Mouse (Mus musculus) erythroblast, embryonic 14.5 days (primary cell): Measurements from ENCODE around the gene Zranb1.

Experiments used
- GATA1 ChIP-seq: IDR thresholded peaks from 2 replicates; pipeline ENCODE4 v1.6.1; 2012; ENCODE audit warnings: low read length, inconsistent platforms, mixed read lengths
- TAL1 ChIP-seq: IDR thresholded peaks from 3 replicates; pipeline ENCODE4 v1.6.1; 2012; ENCODE audit warnings: low read length, inconsistent platforms, mixed read lengths

DNA sequence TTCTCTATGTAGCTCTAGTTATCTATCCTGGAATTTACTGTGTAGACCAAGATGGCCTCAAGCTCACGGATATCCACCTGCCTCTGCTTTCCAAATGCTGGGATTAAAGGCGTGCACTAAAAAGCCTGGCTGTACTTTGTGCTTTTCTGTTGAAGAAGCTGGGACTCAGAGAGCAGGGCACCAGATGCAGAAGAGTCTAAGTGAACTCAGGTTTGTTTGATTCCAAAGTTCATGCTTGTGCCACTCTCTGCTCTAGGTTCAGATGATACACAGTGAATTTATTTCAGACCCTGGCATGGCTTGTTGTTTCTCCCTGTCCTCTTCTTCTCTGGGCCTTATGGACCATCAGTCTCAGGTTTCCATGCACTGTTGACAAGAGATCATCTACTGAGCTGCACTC is 5.7 kb upstream of the Zranb1 start:
- TF ChIP-seq TAL1 (no peak), GATA1 (no peak)
